Mouse (Mus musculus): ENCODE data around the gene Cnksr1.

The Cnksr1 gene

GRCm38 (mm10) chr4:134185569-134185968, 52.6 kb downstream of the Cnksr1 start:
- DNase-seq (ENCODE audit: low read depth, low spot score) = no peak
- Histone ChIP-seq H3K27me3 (ENCODE audit: control insufficient read depth, insufficient read depth, low read length, poor library complexity, severe bottlenecking) (no peaks in the 10 kb centered on the region), H3K36me3 (ENCODE audit: control insufficient read depth, insufficient read depth, low read length, poor library complexity, severe bottlenecking) (no peaks in the 10 kb centered on the region)

- DNase-seq (ENCODE audit: low read depth, low spot score) = no peak
- Histone ChIP-seq H3K36me3 (ENCODE audit: control insufficient read depth, insufficient read depth, low read length, poor library complexity, severe bottlenecking) (no peaks in the 10 kb centered on the region), H3K27me3 (ENCODE audit: control insufficient read depth, insufficient read depth, low read length, poor library complexity, severe bottlenecking) (no peaks in the 10 kb centered on the region)
Measured at GRCm38 (mm10) chr4:134183711-134184110, 54.5 kb downstream of the Cnksr1 start.

GRCm38 (mm10) chr4:134181825-134182224, 56.4 kb downstream of the Cnksr1 start:
- no peaks in the 10 kb centered on the region for H3K36me3 ChIP-seq (ENCODE audit: control insufficient read depth, insufficient read depth, low read length, poor library complexity, severe bottlenecking)
- no peaks in the 10 kb centered on the region for H3K27me3 ChIP-seq (ENCODE audit: control insufficient read depth, insufficient read depth, low read length, poor library complexity, severe bottlenecking)
- DNase-seq (ENCODE audit: low read depth, low spot score) = no peak

GRCm38 (mm10) chr4:134181112-134181511, 57.1 kb downstream of the Cnksr1 start:
- no peak for DNase-seq (ENCODE audit: low read depth, low spot score)
- H3K27me3 ChIP-seq (ENCODE audit: control insufficient read depth, insufficient read depth, low read length, poor library complexity, severe bottlenecking) = no peaks in the 10 kb centered on the region
- no peaks in the 10 kb centered on the region for H3K36me3 ChIP-seq (ENCODE audit: control insufficient read depth, insufficient read depth, low read length, poor library complexity, severe bottlenecking)

All from splenic B cell, adult 2 months (primary cell).